Mouse (Mus musculus): Measurements from ENCODE around the gene Prkn. TPM values are rescaled to one million over a fixed set of nuclear protein-coding genes. Genes with fewer than 3 reads are reported as not detected.

Gene Prkn
- total and polyA plus RNA-seq, 2 experiments from 2014 or later: 9.0 to 9.4 TPM

GRCm38 (mm10) chr17:10959066-10959864, 119.1 kb downstream of the Prkn start:
- H3K9me3 ChIP-seq (ENCODE audit: low read length): no peaks in the 10 kb centered on the region
- WGBS: 70% methylated on average over 10 of the region's 10 CpGs
- no peak for ATAC-seq (ENCODE audit: low FRiP score)
- no peaks in the 10 kb centered on the region for H3K36me3 ChIP-seq (ENCODE audit: insufficient read depth, low read length)
- H3K27me3 ChIP-seq (ENCODE audit: insufficient read depth, low read length): no peaks in the 10 kb centered on the region
- DNase-seq (ENCODE audit: low spot score): no peak
- H3K4me1 ChIP-seq (ENCODE audit: insufficient read depth, low read length): no peaks in the 10 kb centered on the region
- no peak overlapping the region for H3K9ac ChIP-seq (replicated peaks; ENCODE audit: low read length, poor library complexity, severe bottlenecking)
- no peak overlapping the region for H3K27ac ChIP-seq (ENCODE audit: low read depth, low read length)
- no peak overlapping the region for H3K4me2 ChIP-seq (ENCODE audit: low read depth, low read length, poor library complexity, severe bottlenecking)
- no peak overlapping the region for H3K4me3 ChIP-seq (ENCODE audit: low read depth, low read length)
- no peak for TF ChIP-seq CTCF (IDR thresholded peaks at IDR 0.05)

- Histone ChIP-seq H3K9ac (replicated peaks; ENCODE audit: low read length, poor library complexity, severe bottlenecking) (no peak overlapping the region), H3K27me3 (ENCODE audit: insufficient read depth, low read length) (no peaks in the 10 kb centered on the region), H3K4me2 (ENCODE audit: low read depth, low read length, poor library complexity, severe bottlenecking) (no peak overlapping the region), H3K36me3 (ENCODE audit: insufficient read depth, low read length) (no peaks in the 10 kb centered on the region), H3K4me1 (ENCODE audit: insufficient read depth, low read length) (no peaks in the 10 kb centered on the region), H3K4me3 (ENCODE audit: low read depth, low read length) (no peak overlapping the region), H3K27ac (ENCODE audit: low read depth, low read length) (no peak overlapping the region), H3K9me3 (ENCODE audit: low read length) (no peaks in the 10 kb centered on the region)
- ATAC-seq (ENCODE audit: low FRiP score): no peak
- DNase-seq (ENCODE audit: low spot score): no peak
- no peak for TF ChIP-seq CTCF (IDR thresholded peaks at IDR 0.05)
- 95% methylated on average over 5 of the region's 5 CpGs for WGBS
These were observed 122.0 kb downstream of the Prkn start for GRCm38 (mm10) chr17:10962151-10962550.

DNA sequence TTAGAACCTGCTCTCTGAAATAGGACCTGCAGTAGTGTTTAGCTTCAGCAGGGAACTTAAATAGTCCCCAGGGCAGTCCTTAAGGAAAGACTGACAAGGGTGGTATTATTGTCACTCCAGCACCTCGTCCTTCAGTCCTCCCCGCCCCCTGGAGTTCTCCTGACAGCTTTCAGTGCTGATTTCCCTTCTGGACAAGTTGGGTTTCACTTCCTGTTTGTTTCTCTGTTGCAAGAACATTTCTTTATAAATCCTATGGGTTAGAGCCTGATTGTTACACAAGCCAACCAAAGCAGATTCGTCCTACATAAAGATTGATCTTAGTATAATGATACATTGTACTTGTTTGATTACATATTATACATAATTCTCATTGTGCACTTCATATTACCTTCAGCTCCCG, 142.0 kb downstream of the Prkn start:
- Histone ChIP-seq H3K36me3 (ENCODE audit: insufficient read depth, low read length) (no peaks in the 10 kb centered on the region), H3K4me3 (ENCODE audit: low read depth, low read length) (no peak overlapping the region), H3K9me3 (ENCODE audit: low read length) (no peaks in the 10 kb centered on the region), H3K27me3 (ENCODE audit: insufficient read depth, low read length) (no peaks in the 10 kb centered on the region), H3K27ac (ENCODE audit: low read depth, low read length) (no peak overlapping the region), H3K4me2 (ENCODE audit: low read depth, low read length, poor library complexity, severe bottlenecking) (no peak overlapping the region), H3K9ac (replicated peaks; ENCODE audit: low read length, poor library complexity, severe bottlenecking) (no peak overlapping the region), H3K4me1 (ENCODE audit: insufficient read depth, low read length) (no peaks in the 10 kb centered on the region)
- 74% methylated on average over 4 of the region's 4 CpGs for WGBS
- ATAC-seq (ENCODE audit: low FRiP score) (no peak), DNase-seq (ENCODE audit: low spot score) (no peak)
- no peak for TF ChIP-seq CTCF (IDR thresholded peaks at IDR 0.05)

DNA sequence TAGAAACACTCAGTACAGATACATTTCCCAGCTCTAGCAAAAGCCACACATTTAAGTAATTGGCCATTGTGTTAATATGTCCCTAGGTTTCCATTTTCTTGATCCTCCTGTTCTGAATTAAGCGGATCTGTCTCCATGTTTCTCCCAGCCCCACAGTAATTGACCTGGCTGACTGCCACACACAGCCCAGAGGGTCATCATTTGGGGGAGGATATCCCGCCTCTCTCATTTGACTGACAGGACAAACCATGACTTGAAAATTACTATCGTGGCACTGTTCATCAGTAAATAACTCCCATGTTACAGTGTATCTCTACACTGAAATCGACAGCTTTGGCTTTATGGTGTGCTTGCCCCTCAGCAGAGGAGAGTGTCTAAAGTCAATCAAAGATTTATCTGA, 146.9 kb downstream of the Prkn start:
- H3K4me3 ChIP-seq (ENCODE audit: low read depth, low read length): no peak overlapping the region
- H3K36me3 ChIP-seq (ENCODE audit: insufficient read depth, low read length): no peaks in the 10 kb centered on the region
- no peak for TF ChIP-seq CTCF (IDR thresholded peaks at IDR 0.05)
- no peak overlapping the region for H3K9ac ChIP-seq (replicated peaks; ENCODE audit: low read length, poor library complexity, severe bottlenecking)
- H3K9me3 ChIP-seq (ENCODE audit: low read length): no peaks in the 10 kb centered on the region
- 62% methylated on average over 4 of the region's 4 CpGs for WGBS
- H3K27ac ChIP-seq (ENCODE audit: low read depth, low read length): no peak overlapping the region
- H3K27me3 ChIP-seq (ENCODE audit: insufficient read depth, low read length): no peaks in the 10 kb centered on the region
- ATAC-seq (ENCODE audit: low FRiP score): no peak
- no peak overlapping the region for H3K4me2 ChIP-seq (ENCODE audit: low read depth, low read length, poor library complexity, severe bottlenecking)
- DNase-seq (ENCODE audit: low spot score): peak; percentile 58
- H3K4me1 ChIP-seq (ENCODE audit: insufficient read depth, low read length): no peaks in the 10 kb centered on the region

GRCm38 (mm10) chr17:10997291-10997690, 157.1 kb downstream of the Prkn start:
- H3K4me3 ChIP-seq (ENCODE audit: low read depth, low read length): no peak overlapping the region
- no peaks in the 10 kb centered on the region for H3K9me3 ChIP-seq (ENCODE audit: low read length)
- no peak overlapping the region for H3K9ac ChIP-seq (replicated peaks; ENCODE audit: low read length, poor library complexity, severe bottlenecking)
- no peaks in the 10 kb centered on the region for H3K4me1 ChIP-seq (ENCODE audit: insufficient read depth, low read length)
- no peaks in the 10 kb centered on the region for H3K27me3 ChIP-seq (ENCODE audit: insufficient read depth, low read length)
- TF ChIP-seq CTCF (IDR thresholded peaks at IDR 0.05): no peak
- H3K4me2 ChIP-seq (ENCODE audit: low read depth, low read length, poor library complexity, severe bottlenecking): no peak overlapping the region
- DNase-seq (ENCODE audit: low spot score) (peak; percentile 51), ATAC-seq (ENCODE audit: low FRiP score) (no peak)
- no peaks in the 10 kb centered on the region for H3K36me3 ChIP-seq (ENCODE audit: insufficient read depth, low read length)
- WGBS: 55% methylated on average over 5 of the region's 5 CpGs
- no peak overlapping the region for H3K27ac ChIP-seq (ENCODE audit: low read depth, low read length)

DNA sequence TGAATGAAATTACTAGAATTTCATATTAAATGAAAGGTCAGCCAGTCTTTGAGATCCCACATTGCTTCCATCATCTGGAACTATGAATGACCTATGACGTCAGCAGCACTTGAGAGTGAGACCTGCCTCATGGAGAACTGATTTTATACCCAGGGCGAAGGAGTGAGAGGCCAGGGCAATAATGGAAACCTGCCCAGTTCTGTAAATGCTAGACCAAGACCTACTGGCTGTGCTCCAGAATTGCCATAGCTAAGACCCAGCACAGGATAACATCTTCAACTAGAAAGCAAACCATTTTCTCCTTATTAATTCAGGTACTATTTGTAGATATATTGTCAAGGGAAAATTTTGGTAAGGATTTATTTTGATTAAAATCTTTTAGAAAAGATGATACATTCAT, 183.2 kb downstream of the Prkn start:
- no peak for ATAC-seq (ENCODE audit: low FRiP score)
- H3K27ac ChIP-seq (ENCODE audit: low read depth, low read length): no peak overlapping the region
- H3K4me3 ChIP-seq (ENCODE audit: low read depth, low read length): no peak overlapping the region
- no peaks in the 10 kb centered on the region for H3K36me3 ChIP-seq (ENCODE audit: insufficient read depth, low read length)
- no peaks in the 10 kb centered on the region for H3K9me3 ChIP-seq (ENCODE audit: low read length)
- no peak overlapping the region for H3K4me2 ChIP-seq (ENCODE audit: low read depth, low read length, poor library complexity, severe bottlenecking)
- 85% methylated on average over 2 of the region's 2 CpGs for WGBS
- no peaks in the 10 kb centered on the region for H3K27me3 ChIP-seq (ENCODE audit: insufficient read depth, low read length)
- TF ChIP-seq CTCF (IDR thresholded peaks at IDR 0.05): no peak
- no peak overlapping the region for H3K9ac ChIP-seq (replicated peaks; ENCODE audit: low read length, poor library complexity, severe bottlenecking)
- peak; percentile 43 for DNase-seq (ENCODE audit: low spot score)
- no peaks in the 10 kb centered on the region for H3K4me1 ChIP-seq (ENCODE audit: insufficient read depth, low read length)
